Mouse (Mus musculus): ENCODE measurements around the gene Ppp1r14a. TPM values are rescaled to one million over a fixed set of nuclear protein-coding genes. Genes with fewer than 3 reads are reported as not detected.

Gene Ppp1r14a
- 1 to 10 TPM; 3.6 to 4.9 TPM for total RNA-seq (2021)
- long read RNA-seq, experiment 1, partial matches to known transcripts = 0 of 3 reads
- long read RNA-seq, experiment 1, other reads (novel, unspliced or antisense) = 0 of 3 reads
- long read RNA-seq, experiment 2 = 0 reads

DNA sequence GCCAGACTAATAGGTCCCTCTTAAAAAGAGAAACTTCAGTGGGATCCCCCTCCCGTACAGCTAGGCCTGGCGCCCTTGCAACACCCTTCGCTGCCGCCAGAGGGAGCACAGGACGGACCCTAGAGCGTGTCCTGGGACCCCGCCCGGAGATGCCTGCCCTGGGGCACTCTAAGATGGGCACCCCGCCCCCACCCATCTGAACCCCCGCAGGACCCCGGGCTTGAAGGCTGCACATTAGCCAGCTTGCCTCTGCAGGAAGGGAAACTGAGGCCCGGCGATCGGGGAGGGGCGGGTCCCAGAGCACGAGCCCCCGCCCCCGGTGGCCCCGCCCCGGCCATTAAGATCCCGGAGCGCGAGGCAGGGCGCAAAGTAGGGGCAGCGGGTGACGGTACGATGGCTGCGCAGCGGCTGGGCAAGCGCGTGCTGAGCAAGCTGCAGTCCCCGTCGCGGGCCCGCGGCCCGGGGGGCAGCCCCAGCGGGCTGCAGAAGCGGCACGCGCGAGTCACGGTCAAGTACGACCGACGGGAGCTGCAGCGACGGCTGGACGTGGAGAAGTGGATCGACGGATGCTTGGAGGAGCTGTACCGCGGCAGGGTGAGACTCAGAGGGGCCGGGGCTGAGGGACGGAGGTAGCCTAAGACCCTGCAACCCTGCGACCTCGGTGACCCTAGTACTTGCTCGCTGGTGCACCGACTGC, at the start of gene Ppp1r14a:
Gene Ppp1r14a (plus strand): TSS at position 367 of the 697 bp plus-strand sequence.
- peak; percentile 68 to 81 for DNase-seq

DNA sequence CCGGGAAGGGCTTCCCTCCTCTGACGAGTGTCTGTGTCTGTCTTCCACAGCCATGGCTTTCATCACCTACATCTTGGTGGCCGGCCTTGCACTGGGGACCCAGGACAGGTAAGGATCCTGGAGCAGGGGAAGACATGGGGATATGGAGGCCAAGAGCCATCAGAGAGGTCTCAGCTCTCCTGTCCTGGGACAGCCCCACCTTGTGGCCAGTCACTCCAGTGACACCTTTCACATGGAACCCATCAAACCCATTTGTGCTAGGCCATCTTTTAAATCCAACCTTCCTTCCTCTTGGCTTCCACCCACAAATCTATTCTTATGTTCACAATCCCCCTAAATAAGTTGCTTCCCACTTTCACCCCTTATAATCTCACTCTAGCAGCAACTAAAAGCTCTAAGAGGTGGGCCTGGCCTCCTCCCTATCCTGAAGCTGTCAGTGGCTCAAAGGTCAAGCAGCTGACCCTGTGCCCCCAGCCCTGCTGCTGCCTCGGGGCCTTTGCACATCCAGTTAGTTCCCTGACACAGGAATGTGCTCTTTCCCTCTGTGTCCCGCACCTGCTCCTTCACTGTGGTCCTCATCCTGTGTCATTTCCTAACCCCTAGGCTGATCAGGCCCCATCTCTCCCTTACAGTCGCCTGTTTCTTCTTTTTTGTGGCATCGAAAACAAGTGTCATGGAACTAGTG, 44.2 kb upstream of the Ppp1r14a start:
- peak; percentile 23 to 59 for DNase-seq

DNA sequence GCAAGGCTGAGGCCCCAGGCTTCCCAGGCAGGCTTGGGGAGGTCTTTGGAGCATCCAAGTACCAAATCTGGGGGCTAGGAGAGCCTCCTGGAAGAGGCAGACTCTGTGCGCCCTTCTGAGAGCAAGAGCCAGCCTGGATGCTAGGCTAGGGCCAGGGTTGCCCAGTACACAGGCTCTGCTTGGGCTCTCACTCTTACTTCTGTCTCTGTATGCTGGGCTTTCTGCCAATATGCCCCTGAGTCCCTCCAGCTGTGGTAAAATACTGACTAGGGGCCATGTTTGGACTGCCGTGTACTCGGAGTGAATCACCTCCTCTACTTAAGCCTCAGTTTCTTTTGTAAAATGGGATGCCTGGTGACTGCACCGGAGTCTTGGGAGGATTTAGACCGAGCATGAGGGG, 43.1 kb upstream of the Ppp1r14a start:
- no peak for DNase-seq

DNA sequence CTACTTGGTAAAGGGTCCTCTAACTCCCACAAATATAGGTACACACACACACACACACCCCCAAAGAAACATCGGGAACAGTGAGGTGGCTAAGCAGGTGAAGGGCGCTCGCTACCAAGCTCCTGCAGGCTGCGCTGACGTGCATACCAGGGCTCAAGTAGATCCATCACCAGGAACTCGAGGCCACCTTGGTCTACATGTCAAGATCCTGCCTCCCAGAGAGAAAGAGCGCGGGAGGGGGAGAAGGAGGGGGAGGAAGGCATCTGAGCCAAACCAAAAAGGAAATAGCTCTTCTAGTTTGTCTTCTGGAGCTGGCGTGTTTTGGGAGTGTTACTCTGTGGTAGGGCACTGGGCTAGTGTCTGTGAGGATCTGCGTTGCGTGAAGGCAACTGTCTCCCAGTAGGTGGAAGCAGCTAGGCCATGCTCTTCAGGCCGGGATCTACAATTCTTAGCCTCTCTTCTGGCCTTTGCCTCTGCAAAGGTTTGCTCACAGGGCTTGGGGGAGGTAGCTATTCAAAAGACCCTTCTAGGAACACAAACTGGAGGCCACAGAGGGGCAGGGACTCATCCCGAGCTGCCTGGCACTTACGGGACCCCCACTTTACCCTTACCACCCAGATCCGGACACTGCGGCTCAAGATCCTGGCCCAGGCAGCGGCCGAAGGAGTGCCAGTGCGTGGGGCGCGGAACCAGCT, 42.3 kb upstream of the Ppp1r14a start:
- no peak for DNase-seq

DNA sequence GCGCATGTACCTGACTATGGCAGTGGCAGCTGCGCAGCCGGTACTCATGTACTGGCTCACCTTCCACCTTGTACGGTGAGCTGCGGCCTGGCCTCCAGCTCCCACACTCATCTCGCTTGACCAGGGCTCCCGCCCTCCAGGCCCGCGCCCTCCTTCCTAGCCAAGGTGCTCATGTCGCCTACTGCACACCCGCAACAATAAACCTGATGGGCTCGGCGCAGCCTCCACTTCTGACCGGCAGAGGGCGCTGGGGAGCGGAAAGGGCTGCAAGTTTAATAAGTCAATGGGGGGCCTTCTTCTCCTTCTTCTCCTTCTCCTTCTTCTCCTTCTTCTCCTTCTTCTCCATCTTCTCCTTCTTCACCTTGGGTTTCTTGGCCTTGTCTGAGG, 41.8 kb upstream of the Ppp1r14a start:
- peak; percentile 82 to 89 for DNase-seq

DNA sequence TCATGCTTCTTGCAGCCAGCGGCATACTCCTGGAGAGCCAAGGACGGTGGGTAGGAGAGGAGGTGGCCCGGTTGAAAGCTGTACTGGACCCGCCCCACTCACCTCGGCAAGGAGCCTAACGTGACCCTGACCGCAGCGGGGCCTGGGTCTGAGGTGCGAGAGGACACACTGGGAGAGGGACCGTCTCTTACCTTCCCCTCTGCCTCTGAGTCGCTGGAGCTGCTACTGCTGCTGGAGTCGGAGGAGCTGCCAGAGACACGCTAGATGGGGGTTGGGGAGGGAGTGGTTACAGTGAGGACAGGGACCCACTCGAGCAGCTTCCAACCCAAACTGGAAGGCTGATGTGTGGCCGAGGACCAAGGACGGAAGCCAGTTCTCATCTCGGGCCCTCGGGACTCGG, 41.4 kb upstream of the Ppp1r14a start:
- peak; percentile 21 to 41 for DNase-seq

DNA sequence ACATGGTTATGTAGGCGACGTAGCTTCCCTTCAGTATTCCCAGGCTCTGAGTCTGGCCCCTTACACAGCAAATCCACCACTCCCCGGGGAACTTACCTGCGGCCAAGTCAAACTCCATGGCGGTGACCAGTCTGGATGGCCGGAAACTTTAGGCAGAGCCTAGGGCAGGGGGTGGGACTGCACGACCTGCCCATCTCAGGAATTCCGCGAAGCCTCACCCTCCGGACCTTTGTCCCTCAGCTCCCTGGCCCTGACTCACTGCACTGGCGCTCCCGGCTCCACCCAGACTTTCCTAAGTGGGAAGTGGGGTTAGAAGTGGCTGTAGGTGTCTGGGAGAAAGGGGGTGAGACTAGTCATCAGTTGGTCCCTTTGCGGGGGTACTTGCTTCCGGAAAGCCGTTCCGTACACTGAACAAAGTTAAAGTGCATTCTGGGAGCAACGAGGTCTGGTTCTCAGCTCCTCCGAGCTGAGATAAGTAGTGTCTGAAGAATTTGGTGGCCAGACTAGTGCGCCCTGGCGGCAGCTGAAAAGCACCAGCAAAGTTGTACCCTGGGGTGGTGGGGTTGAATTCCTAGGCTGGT, 40.8 kb upstream of the Ppp1r14a start, which contains the start of gene 2200002D01Rik:
Gene 2200002D01Rik (minus strand): TSS at position 206 of the 581 bp plus-strand sequence.
- peak; percentile 59 for DNase-seq

DNA sequence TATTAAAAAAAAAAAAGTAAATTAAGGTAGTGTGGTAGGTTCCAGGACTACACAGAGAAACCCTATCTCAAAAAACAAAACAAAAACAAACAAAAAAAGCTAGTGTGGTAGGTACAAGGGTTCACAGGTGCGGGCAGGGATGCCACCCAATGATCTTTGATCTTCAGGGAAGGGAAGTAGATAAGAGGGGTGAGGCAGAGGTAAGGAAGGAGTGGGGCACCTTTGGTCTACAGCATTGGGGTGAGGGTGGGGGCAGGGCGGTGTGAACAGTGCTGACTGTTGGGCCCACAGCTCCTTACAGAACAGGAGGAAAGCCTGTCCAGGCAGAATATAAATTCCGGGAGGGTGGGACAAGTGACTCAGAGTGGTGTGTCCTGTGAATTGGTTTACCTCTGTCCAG, 37.9 kb upstream of the Ppp1r14a start:
- no peak for DNase-seq

DNA sequence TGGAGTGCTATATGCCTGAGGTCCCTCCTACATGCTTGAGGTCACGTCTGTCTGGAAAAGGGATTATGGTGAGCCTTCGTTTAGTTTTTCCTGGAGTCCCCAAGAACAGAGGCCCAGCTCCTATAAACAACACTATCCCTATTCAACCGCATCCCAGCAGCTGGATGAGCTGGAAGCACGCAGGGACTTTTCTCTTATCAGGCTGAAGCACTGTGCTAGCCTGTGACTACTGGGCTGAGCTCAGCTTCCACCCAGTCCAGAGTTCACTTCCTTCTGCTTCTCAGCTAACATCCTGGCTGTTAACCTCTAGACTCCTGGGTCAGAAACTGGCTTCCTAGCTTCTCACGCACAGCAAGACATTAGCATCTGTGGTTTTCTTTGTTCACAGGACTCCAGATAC, 35.3 kb upstream of the Ppp1r14a start:
- DNase-seq = no peak

DNA sequence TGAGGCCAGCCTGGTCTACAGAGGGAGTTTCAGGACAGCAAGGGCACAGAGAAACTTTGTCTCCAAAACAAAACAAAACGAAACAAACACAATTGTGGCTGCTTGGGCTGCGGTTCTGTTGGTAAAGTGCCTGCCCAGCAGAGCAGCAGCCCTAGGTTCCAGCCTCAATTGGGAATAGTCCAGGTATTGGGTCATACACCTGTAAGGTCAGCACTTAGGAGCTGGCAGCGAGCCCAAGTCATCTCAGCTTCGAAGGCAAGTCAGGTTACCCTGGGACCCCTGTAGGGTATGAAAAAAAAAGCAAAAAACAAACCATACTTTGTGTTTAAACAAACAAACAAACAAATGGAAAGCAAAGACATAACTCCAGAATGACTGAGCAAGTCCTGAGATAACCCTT, 33.2 kb upstream of the Ppp1r14a start:
- DNase-seq = no peak

DNA sequence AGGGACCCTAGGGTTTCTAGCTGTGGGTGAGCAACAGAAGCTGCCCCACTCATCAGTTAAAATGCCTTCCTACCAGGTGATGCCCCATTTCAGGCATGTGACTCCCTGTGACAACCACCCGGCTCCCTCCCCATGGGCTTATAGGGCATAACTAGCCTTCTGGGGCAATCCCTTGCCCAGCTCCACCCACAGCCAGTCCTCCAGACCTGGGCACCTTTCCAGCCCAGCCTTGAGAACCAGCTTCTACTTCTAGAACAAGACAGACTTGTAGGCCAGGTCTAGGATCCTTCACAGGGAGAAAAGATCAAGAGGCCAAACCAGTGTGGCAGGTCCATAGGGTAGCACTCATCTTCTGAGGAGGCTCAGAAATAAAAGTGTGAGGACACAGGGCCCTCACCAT, 31.7 kb upstream of the Ppp1r14a start:
- DNase-seq = peak in 1 of 2 experiments; percentile 22

DNA sequence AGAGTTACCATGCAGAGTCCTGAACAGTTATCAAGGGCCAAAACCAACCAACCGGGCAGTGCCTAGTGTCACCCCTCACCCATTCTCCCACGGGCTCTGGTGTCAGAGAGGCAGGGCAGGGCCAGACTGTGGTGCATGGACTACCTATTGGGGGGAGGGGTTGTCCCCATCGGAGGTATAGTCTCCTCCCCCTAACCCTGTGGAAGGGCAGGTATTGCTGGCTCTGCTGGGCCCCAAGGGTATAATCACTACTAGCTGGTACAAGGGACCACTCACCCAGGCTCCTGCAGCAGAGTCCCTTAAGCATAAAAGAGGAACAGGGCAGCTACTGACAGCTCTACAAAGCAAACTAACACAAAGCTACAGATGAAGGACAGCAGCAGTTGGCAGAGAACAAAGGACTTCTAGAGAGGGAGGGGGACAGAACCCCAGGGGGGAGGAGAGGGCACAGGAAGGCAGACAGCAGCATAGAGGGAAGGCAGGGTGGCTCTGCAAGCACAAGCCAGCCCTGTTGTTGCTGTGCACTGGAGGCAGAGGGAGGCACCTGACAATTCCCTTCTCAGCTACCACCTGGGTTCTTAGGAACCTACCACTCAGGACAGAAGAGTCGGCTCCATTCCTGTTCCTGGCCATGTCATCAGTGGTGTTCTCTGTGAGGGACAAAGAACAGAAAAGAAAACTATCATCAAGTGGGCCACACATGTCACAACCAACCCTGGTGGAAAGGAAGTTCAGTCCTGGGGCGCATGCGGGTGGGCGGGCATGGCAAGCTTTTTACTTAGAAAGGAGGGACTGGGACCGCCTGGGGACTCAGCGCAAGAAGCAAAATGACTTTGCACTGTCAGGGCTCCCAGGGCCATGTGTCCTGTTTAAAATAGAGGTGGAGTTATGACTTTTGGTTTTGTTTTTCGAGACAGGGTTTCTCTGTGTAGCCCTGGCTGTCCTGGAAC, 29.1 kb upstream of the Ppp1r14a start:
- no peak for DNase-seq

DNA sequence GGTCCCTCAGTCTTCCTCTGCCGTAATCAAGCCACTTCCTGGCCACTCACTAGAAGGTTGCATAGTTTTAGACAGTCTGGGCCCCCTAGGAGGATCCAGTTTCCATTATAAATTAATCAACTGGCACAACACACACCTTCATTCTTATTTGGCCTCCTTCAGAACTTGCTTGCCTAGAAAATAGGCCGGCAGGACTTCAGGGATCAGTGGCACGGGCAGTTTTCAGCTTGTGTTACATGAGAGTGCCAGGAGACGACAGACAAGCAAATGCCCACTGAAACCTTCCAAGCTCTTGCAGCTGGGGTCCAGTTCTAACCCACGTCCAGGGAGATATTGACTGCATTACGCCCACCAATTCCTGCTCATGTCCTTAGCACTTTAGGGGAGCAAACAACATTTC, 27.0 kb upstream of the Ppp1r14a start:
- DNase-seq = no peak

DNA sequence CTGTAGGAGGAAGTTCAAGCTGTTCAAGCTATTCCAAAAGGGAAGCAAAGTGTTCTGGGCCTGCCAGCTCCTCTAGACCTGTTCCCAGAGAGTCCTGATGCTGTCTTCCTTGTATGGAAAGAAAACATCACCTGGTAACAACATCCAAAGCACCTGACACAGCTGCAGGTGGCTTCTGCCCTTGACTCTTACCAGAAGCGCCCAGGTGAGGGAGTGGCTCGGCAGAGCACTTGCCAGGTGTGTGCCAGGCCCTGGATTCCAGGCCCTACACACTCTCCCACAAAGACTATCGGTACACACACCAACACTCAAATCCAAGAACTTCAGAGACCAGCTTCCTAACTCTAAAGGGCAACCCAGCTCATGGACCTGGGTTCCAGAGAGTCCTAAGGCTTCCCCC, 25.3 kb upstream of the Ppp1r14a start:
- no peak for DNase-seq

DNA sequence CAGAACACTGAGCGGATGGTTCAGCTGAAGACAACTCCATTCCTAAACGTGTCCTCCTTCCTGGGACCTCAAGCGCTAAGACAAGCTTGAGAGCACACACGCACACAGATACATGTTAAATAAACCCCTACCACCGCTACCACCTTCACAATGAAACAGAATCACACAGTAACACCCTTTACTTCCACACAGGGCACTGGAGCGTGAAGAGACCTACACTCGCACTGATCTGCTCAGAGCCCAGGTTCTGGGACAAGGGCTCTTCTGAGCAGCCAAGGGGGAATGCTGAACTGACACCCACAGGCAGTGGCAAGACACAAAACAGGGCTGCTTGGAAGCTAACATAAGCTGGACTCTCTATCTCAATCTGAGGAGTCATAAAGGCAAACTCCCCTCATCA, 23.5 kb upstream of the Ppp1r14a start:
- DNase-seq = no peak

DNA sequence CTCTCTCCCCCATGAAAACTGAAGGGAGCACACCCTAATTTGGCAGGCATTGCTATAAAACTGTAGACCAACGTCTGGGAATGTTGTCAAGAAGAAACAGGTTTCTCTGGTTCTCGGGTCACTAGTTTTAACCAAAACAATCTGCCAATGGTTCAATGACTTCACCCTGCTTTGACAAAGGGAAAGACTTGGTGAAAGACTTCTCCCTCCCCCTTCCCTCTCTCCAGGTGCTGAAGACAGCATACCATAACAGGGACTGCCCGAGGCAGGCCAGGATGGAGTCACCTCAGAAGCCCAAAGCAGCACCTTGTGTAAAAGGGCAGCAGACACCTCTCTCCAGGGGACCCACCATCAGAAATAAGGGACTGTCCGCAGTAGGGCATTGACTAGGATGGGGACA, 22.2 kb upstream of the Ppp1r14a start:
- no peak for DNase-seq

DNA sequence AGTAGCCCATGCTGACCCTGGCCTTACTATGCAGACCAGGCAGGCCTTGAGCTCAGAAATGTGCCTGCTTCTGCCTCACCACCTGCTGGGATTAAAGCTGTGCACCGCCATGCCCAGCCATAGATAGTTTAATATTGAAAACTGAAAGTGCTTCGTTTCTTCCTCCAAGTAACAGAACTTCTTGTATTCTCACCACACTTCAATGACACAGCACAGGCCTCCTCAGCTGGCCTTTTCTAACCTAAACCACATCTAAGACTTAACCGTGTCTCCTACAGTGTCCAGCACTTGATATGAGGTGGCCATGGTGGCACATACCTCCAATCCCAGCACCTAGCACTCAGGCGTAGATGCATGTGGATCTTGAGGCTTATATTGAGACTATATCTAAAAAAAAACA, 18.7 kb upstream of the Ppp1r14a start:
- DNase-seq = no peak

DNA sequence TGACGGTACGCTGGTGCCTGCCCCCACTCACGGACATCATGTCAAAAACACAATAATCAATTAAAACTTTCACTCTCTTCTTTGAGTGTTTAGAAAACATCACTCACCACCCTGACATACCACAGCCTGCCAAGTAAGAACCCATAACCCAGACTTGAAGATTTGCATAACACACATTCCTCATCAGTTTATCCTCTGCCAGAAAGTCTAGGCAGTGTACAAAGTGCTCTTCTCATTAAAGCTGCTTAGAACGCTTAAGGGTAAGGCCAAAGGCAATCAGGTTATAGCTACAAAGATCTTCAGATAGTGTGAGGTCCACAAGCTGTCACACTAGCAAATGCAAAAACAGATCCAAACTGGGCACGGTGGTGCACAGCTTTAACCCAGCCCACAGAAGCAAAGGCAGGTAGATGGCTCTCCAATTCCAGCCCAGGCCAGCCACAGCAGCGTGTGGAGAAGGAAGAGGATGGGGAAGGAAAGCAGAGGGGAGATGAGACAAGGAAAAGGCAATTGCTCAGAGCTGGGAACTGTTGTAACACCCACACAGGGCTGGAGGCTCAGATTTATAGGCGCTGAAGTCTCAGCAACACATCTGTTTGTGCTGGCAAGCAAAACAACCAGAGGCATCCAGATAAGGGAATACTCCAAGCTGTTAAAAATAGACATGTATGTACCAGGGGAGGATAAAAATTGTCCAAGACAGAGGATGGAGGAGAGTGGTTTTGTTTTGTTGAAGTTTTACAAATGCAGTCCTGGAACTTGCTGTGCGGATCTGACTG, 17.2 kb upstream of the Ppp1r14a start:
- no peak for DNase-seq

DNA sequence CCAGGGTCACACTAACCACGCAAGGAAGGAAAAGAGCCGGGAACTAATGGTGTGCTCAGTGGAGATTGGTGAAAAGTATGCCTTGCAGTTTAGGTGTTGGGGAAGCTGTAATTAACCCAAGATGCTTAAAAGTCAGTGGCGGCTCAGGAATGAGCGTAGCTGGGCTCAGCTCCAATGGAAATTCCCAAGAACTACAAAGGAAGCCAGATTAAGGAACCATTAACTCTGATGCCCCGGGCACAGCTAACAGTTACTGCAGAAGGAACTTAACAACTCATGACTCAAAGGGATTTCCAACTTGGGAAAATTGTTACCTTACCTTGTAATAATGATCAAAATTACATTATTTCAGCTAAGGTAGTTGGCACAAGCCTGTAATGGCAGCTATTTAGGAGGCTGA, 12.4 kb upstream of the Ppp1r14a start:
- DNase-seq = peak in 1 of 2 experiments; percentile 20

DNA sequence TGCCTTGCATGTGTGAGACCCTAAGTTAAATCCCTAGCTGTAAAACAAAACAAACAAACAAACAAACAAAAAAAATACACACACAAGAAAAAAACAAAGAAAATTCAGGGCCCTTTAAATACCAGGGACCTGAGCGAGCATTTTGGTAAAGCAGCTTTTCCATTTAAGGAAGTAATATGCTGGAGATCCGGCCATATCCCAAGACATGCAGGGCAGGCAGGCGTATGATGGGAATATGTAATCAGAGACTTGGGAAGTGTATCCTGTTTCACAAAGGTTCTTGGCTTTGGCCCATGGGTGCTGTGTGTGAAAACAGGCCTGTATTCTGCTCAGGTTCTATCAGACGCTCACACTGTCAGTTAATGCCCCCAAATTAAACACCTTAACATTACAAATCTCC, 11.6 kb upstream of the Ppp1r14a start:
- DNase-seq = no peak

DNA sequence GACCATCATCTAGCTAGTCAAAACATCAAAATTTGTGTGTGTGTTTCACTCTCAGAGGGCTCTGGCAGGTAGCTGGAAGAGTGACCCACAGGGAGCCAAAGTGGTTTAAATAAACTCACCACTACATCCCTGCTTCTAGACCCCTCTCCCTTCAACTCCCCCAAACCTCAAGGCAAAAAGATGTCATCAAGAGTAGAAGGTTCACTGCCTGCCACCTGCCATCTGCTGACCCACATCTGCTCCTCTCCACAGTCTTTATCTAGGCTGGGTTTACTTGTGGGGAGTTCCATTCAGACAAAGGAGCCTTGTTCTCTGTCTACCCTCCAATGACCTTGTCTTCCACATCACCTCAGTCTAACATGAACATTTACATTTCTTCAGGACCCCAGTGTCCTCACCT, 9.8 kb upstream of the Ppp1r14a start:
- no peak for DNase-seq

Data from adrenal gland, postnatal 36 days (tissue).